Mouse (Mus musculus) common myeloid progenitor, adult 5-6 weeks (primary cell): ENCODE results near the gene Pik3ip1. TPM values are rescaled to one million over a fixed set of nuclear protein-coding genes. Genes with fewer than 3 reads are reported as not detected.

Experiments used
- ATAC-seq: replicated peaks from 2 replicates; pipeline ENCODE4 v1.8.0; 2016; ENCODE audit warnings: low read depth, mild to moderate bottlenecking, moderate TSS enrichment, inconsistent platforms; ENCODE audit not compliant: poor library complexity, severe bottlenecking
- total RNA-seq: library from RNA; stranded (forward); fragments of 200-1000, 187-1606 nt; gene quantifications from 2 replicates; pipeline ENCODE4 v1.2.3, GENCODE M21; 2017

Pik3ip1 gene
- total RNA-seq, 1 experiment from 2014 or later: 33.6 TPM

GRCm38 (mm10) chr11:3370928-3371598 lies 40.9 kb downstream of the Pik3ip1 start:
- peak; percentile 97 for ATAC-seq

- ATAC-seq: peak; percentile 20
These were observed 41.5 kb downstream of the Pik3ip1 start for GRCm38 (mm10) chr11:3371599-3372295.

- ATAC-seq: no peak
These were observed 43.5 kb downstream of the Pik3ip1 start for GRCm38 (mm10) chr11:3373591-3374292.

GRCm38 (mm10) chr11:3374293-3374645 lies 44.1 kb downstream of the Pik3ip1 start:
- ATAC-seq: no peak

GRCm38 (mm10) chr11:3374741-3375140 lies 44.5 kb downstream of the Pik3ip1 start:
- ATAC-seq: no peak

- ATAC-seq: peak; percentile 94
These were observed 49.2 kb downstream of the Pik3ip1 start for GRCm38 (mm10) chr11:3379427-3379826.

- no peak for ATAC-seq
These were observed 51.1 kb downstream of the Pik3ip1 start for GRCm38 (mm10) chr11:3381148-3381814.

GRCm38 (mm10) chr11:3382602-3383594 lies 52.7 kb downstream of the Pik3ip1 start:
- ATAC-seq: no peak

- peak; percentile 98 for ATAC-seq
These were observed 56.8 kb downstream of the Pik3ip1 start for GRCm38 (mm10) chr11:3386941-3387368.

GRCm38 (mm10) chr11:3387482-3388196 lies 57.4 kb downstream of the Pik3ip1 start:
- no peak for ATAC-seq

GRCm38 (mm10) chr11:3389996-3390395 lies 59.8 kb downstream of the Pik3ip1 start:
- ATAC-seq: no peak

GRCm38 (mm10) chr11:3390789-3391188 lies 60.6 kb downstream of the Pik3ip1 start:
- ATAC-seq: no peak

- no peak for ATAC-seq
These were observed 62.3 kb downstream of the Pik3ip1 start for GRCm38 (mm10) chr11:3392526-3392925.

Other genes with a start within 250 kb of the Pik3ip1 start
- gene Sfi1, start 136.9 kb upstream of the Pik3ip1 start, total RNA-seq: 16.6 and 19.5 TPM in 2 replicates
- gene Eif4enif1, start 128.0 kb upstream of the Pik3ip1 start, total RNA-seq: 58.9 and 75.0 TPM in 2 replicates
- 277 and 286 TPM in 2 replicates for gene Drg1, start 64.0 kb upstream of the Pik3ip1 start, total RNA-seq
- 67.6 and 72.7 TPM in 2 replicates for gene Patz1, start 41.5 kb upstream of the Pik3ip1 start, total RNA-seq
- 13.8 and 28.4 TPM in 2 replicates for gene Limk2, start 78.8 kb downstream of the Pik3ip1 start, total RNA-seq
- 6.4 and 8.4 TPM in 2 replicates for gene Rnf185, start 122.0 kb downstream of the Pik3ip1 start, total RNA-seq
- gene Pla2g3, start 157.9 kb downstream of the Pik3ip1 start, total RNA-seq: not detected in 2 replicates
- gene Inpp5j, start 174.4 kb downstream of the Pik3ip1 start, total RNA-seq: not detected in 2 replicates
- 3.2 and 3.7 TPM in 2 replicates for gene Selenom, start 184.3 kb downstream of the Pik3ip1 start, total RNA-seq
- gene Smtn, start 210.2 kb downstream of the Pik3ip1 start, total RNA-seq: 5.2 and 6.9 TPM in 2 replicates